Mouse (Mus musculus): ENCODE data around the gene Fdxr.

DNA sequence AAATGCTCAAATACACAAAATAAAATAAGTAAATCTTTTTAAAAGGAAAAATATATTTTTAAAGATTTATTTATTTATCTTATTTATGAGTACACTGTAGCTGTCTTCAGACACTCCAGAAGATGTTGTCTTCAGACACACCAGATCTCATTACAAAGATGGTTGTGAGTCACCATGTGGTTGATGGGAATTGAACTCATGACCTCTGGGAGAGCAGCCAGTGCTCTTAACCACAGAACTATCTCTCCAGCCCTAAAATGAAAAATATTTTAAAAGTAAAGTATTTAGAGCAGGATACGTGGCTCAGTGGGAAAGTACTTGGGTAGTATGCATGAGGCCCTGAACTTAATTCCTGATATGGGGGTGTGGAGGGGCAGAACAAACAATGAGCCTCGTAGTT is 24.5 kb upstream of the Fdxr start:
- no peak for TF ChIP-seq CTCF (IDR thresholded peaks at IDR 0.05; ENCODE audit: low read depth, low read length)
- TF ChIP-seq POLR2A (IDR thresholded peaks at IDR 0.05; ENCODE audit: extremely low read depth, insufficient read depth, low read length) = no peak

Data from liver, adult 2 months (tissue).